Mouse (Mus musculus) hindbrain, postnatal 0 days (tissue): ENCODE results near the gene Zfp809. TPM values are rescaled to one million over a fixed set of nuclear protein-coding genes. Genes with fewer than 3 reads are reported as not detected.

ENCODE experiments used
- ATAC-seq: fragments of 200-750 bp; cut with Nextera tagmentation; 2 replicates; pipeline ENCODE4 v1.8.0; 2017; ENCODE audit warnings: mild to moderate bottlenecking, moderate TSS enrichment, moderate library complexity
- DNase-seq: peaks from one replicate; pipeline ENCODE4 v3.0.0-alpha.2; 2015; ENCODE audit warnings: low spot score
- H3K27ac ChIP-seq: fragments of 300-500 bp; sonication (generic); 2 replicates; pipeline ENCODE4 v1.5.1; 2014; ENCODE audit warnings: mild to moderate bottlenecking
- H3K27me3 ChIP-seq: fragments of 300-500 bp; sonication (generic); 2 replicates; pipeline ENCODE4 v1.6.1; 2014; ENCODE audit warnings: low read length, mixed read lengths; ENCODE audit not compliant: insufficient read depth
- H3K36me3 ChIP-seq: fragments of 300-500 bp; sonication (generic); 2 replicates; pipeline ENCODE4 v1.6.1; 2014; ENCODE audit warnings: low read length, mixed read lengths; ENCODE audit not compliant: insufficient read depth
- H3K4me1 ChIP-seq: fragments of 300-500 bp; sonication (generic); 2 replicates; pipeline ENCODE4 v1.6.1; 2014; ENCODE audit warnings: antibody characterized with exemption, low read length, mixed read lengths; ENCODE audit not compliant: insufficient read depth
- H3K4me2 ChIP-seq: fragments of 300-500 bp; sonication (generic); 2 replicates; pipeline ENCODE4 v1.6.1; 2014; ENCODE audit warnings: low read depth, mild to moderate bottlenecking, low read length, moderate library complexity, mixed read lengths
- H3K4me3 ChIP-seq: fragments of 300-500 bp; sonication (generic); 2 replicates; pipeline ENCODE4 v1.5.1; 2014; ENCODE audit warnings: low read length
- H3K9ac ChIP-seq: fragments of 300-500 bp; sonication (generic); replicated peaks from 2 replicates; pipeline ENCODE4 v1.6.1; 2014; ENCODE audit warnings: mild to moderate bottlenecking, low read length, moderate library complexity, mixed read lengths
- H3K9me3 ChIP-seq: fragments of 300-500 bp; sonication (generic); 2 replicates; pipeline ENCODE4 v1.6.1; 2016; ENCODE audit warnings: low read length, mixed read lengths
- CTCF ChIP-seq: IDR thresholded peaks from 2 replicates; pipeline ENCODE4 v1.5.1; 2016; ENCODE audit warnings: antibody characterized with exemption, control low read depth, low read depth
- WGBS: fragments of 180-500 bp; shearing (Covaris S2); extraction: QIAGEN DNeasy Blood & Tissue Kit; methylation state at CpG from one replicate; pipeline ENCODE4 v1.1.7; 2014; 5-methylcytosine and 5-hydroxymethylcytosine counted together
- polyA plus RNA-seq: library from polyadenylated mRNA; unstranded; fragments of >200 nt; fragmentation: Nextera tagmentation; extraction: Ambion mirVana; gene quantifications from 2 replicates; pipeline ENCODE4 v1.2.1, GENCODE M21; 2015
- total RNA-seq: library from RNA; depleted of rRNA; stranded (reverse); fragments of >200 nt; gene quantifications from 2 replicates; pipeline ENCODE4 v1.2.3, GENCODE M21; 2014; rRNA removed

The Zfp809 gene
- total and polyA plus RNA-seq, 2 experiments from 2014 or later = 6.1 to 6.4 TPM

DNA sequence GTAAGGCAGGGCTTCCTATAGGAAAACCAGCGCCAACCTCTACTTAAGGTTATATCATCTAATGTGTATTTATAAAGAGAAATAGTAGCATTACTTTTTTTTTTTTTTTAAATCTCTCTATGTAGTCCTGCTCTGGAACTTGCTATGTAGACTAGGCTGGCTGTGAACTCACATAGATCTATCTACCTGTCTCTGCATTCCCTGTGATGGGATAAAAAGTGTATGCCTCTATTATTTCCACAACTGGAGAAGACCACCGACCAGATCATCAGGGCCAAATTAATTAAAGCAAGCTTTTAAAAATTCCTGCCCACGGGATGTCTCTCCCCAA lies 34.5 kb downstream of the Zfp809 start:
- no peak overlapping the region for H3K27ac ChIP-seq
- H3K4me1 ChIP-seq = no peaks in the 10 kb centered on the region
- WGBS = 23% methylated on average over 3 of the region's 3 CpGs
- H3K27me3 ChIP-seq = no peaks in the 10 kb centered on the region
- H3K9me3 ChIP-seq = peaks cover 3% of the 10 kb centered on the region; the same call in 1 of the 2 replicates
- peak overlapping the region; percentile 60 for H3K4me3 ChIP-seq
- H3K36me3 ChIP-seq = no peaks in the 10 kb centered on the region
- H3K4me2 ChIP-seq = peak overlapping the region; percentile 74
- H3K9ac ChIP-seq = peak overlapping the region; percentile 67; the same call in 1 of the 2 replicates
- no peak for TF ChIP-seq CTCF
- ATAC-seq (no peak), DNase-seq (no peak)

DNA sequence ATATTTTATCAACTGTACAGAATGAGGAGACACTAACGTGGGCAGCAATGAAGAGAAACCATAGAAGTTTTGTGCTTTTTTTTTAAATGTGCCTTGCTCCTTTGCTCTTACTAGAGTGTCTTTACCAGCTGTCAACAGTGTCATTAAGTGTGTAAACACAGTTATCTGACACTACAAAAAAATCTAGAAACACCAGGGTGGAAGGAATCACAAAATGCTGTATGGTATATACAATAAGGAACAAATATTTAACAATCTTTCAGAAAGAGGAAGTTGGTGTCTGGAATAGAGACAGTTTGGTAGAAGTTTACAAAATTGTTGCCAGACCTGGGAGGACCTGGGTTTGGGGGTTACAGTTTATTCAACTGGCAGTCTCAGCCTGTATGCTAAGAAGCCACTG lies 36.1 kb downstream of the Zfp809 start:
- DNase-seq (no peak), ATAC-seq (no peak)
- 98% methylated on average over 1 of the region's 1 CpGs for WGBS
- no peak overlapping the region for H3K4me3 ChIP-seq
- no peak overlapping the region for H3K4me2 ChIP-seq
- TF ChIP-seq CTCF = no peak
- no peaks in the 10 kb centered on the region for H3K27me3 ChIP-seq
- no peak overlapping the region for H3K9ac ChIP-seq
- no peaks in the 10 kb centered on the region for H3K9me3 ChIP-seq
- no peaks in the 10 kb centered on the region for H3K36me3 ChIP-seq
- H3K27ac ChIP-seq = no peak overlapping the region
- H3K4me1 ChIP-seq = no peaks in the 10 kb centered on the region

DNA sequence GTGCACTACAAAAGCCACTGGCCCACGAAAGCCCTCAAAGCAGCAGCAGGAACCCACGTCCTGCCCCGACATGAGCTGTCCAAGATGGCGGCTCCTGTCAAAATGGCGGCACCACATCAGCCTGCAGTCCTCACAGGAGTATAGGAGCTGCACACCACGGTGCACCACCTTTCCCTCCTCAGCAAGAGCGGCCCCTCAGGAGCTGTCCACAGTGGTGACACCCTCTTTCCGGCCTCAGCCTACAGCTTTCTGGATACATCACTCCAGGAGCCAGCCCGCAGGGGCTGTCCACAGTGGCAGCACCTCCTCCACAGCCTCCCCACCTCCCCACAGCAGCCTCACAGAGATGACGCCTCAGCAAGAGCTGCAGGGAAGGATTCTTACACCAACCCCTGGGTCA lies 37.1 kb downstream of the Zfp809 start:
- no peak overlapping the region for H3K4me2 ChIP-seq
- no peak for ATAC-seq
- WGBS = 91% methylated on average over 10 of the region's 10 CpGs
- no peaks in the 10 kb centered on the region for H3K4me1 ChIP-seq
- no peak overlapping the region for H3K9ac ChIP-seq
- no peak for DNase-seq
- TF ChIP-seq CTCF = no peak
- no peaks in the 10 kb centered on the region for H3K27me3 ChIP-seq
- H3K27ac ChIP-seq = no peak overlapping the region
- H3K9me3 ChIP-seq = no peaks in the 10 kb centered on the region
- H3K36me3 ChIP-seq = no peaks in the 10 kb centered on the region
- no peak overlapping the region for H3K4me3 ChIP-seq

DNA sequence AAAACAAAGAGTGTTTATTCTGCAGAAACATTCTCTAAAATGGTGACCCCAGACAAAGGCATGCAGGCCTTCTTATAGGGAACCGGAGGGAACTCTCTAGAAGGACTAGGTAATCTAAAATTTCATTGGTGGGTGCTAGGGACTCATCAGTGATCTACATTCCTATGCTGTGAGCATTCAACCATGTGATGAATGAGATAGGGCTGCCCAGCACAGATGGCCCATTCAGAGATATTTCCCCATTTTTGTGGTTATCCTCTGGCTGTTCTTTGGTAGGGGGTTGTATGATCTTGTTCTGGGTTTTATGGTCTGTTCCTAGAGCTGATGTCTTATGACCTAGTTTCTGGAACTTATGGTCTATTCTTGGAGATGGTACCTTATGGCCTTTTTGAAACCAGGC lies 43.4 kb downstream of the Zfp809 start:
- H3K4me3 ChIP-seq = no peak overlapping the region
- 89% methylated on average over 1 of the region's 1 CpGs for WGBS
- no peaks in the 10 kb centered on the region for H3K27me3 ChIP-seq
- DNase-seq (no peak), ATAC-seq (no peak)
- H3K27ac ChIP-seq = no peak overlapping the region
- no peak for TF ChIP-seq CTCF
- no peaks in the 10 kb centered on the region for H3K36me3 ChIP-seq
- no peaks in the 10 kb centered on the region for H3K4me1 ChIP-seq
- no peaks in the 10 kb centered on the region for H3K9me3 ChIP-seq
- H3K9ac ChIP-seq = no peak overlapping the region
- H3K4me2 ChIP-seq = no peak overlapping the region

DNA sequence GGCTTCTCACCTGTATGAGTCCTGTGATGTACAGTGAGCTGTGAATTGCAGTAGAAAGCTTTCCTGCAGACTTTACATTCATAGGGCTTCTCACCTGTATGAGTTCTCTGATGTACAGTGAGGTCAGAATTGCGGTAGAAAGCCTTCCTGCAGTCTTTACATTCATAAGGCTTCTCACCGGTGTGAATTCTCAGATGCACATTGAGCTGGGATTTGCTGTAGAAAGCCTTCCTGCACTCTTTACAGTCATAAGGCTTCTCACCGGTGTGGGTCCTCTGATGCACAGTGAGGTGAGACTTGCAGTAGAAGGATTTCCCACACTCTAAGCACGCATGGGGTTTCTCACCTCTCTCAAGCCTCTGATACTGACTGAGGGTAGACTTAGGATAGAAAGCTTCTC lies 53.2 kb downstream of the Zfp809 start:
- ATAC-seq (no peak), DNase-seq (no peak)
- Histone ChIP-seq H3K9me3 (peaks cover 56% of the 10 kb centered on the region), H3K4me2 (no peak overlapping the region), H3K4me3 (no peak overlapping the region), H3K36me3 (peaks cover 61% of the 10 kb centered on the region), H3K27ac (no peak overlapping the region), H3K4me1 (no peaks in the 10 kb centered on the region), H3K9ac (no peak overlapping the region), H3K27me3 (no peaks in the 10 kb centered on the region)
- over 99% methylated on average over 4 of the region's 4 CpGs for WGBS
- TF ChIP-seq CTCF = no peak

Other genes with a start within 250 kb of the Zfp809 start
- 4.2 and 5.1 TPM in 2 replicates for gene Rgl3, start 236.3 kb upstream of the Zfp809 start, total RNA-seq
- 2.5 and 3.5 TPM in 2 replicates for gene Rgl3, start 236.3 kb upstream of the Zfp809 start, polyA plus RNA-seq
- gene Ccdc151, start 223.1 kb upstream of the Zfp809 start, total RNA-seq = 3.3 and 6.0 TPM in 2 replicates
- 4.2 and 4.6 TPM in 2 replicates for gene Ccdc151, start 223.1 kb upstream of the Zfp809 start, polyA plus RNA-seq
- 84.9 and 89.7 TPM in 2 replicates for gene Prkcsh, start 222.9 kb upstream of the Zfp809 start, total RNA-seq
- gene Prkcsh, start 222.9 kb upstream of the Zfp809 start, polyA plus RNA-seq = 67.5 and 69.7 TPM in 2 replicates
- 192 and 204 TPM in 2 replicates for gene Elavl3, start 173.7 kb upstream of the Zfp809 start, total RNA-seq
- 69.9 and 71.7 TPM in 2 replicates for gene Elavl3, start 173.7 kb upstream of the Zfp809 start, polyA plus RNA-seq
- gene Gm49318, start 154.5 kb upstream of the Zfp809 start, total RNA-seq = not detected in 2 replicates
- not detected in 2 replicates for gene Gm49318, start 154.5 kb upstream of the Zfp809 start, polyA plus RNA-seq
- 28.8 and 30.0 TPM in 2 replicates for gene Zfp653, start 154.3 kb upstream of the Zfp809 start, total RNA-seq
- gene Zfp653, start 154.3 kb upstream of the Zfp809 start, polyA plus RNA-seq = 12.8 and 13.2 TPM in 2 replicates
- 59.9 and 68.8 TPM in 2 replicates for gene Ecsit, start 140.3 kb upstream of the Zfp809 start, total RNA-seq
- 51.0 and 56.0 TPM in 2 replicates for gene Ecsit, start 140.3 kb upstream of the Zfp809 start, polyA plus RNA-seq
- 0.40 and 0.52 TPM in 2 replicates for gene Cnn1, start 126.5 kb upstream of the Zfp809 start, total RNA-seq
- 0.66 and 1.1 TPM in 2 replicates for gene Cnn1, start 126.5 kb upstream of the Zfp809 start, polyA plus RNA-seq
- 142 and 165 TPM in 2 replicates for gene Elof1, start 108.5 kb upstream of the Zfp809 start, total RNA-seq
- 171 and 178 TPM in 2 replicates for gene Elof1, start 108.5 kb upstream of the Zfp809 start, polyA plus RNA-seq
- 0.18 and 1.8 TPM in 2 replicates for gene Acp5, start 90.0 kb upstream of the Zfp809 start, total RNA-seq
- gene Acp5, start 90.0 kb upstream of the Zfp809 start, polyA plus RNA-seq = 0.63 and 1.2 TPM in 2 replicates
- 20.5 and 37.1 TPM in 2 replicates for gene Pigyl, start 68.9 kb upstream of the Zfp809 start, total RNA-seq
- 109 and 111 TPM in 2 replicates for gene Pigyl, start 68.9 kb upstream of the Zfp809 start, polyA plus RNA-seq
- gene Zfp872, start 37.6 kb upstream of the Zfp809 start, total RNA-seq = 0.26 TPM in 1 of 2 replicates, not detected in the other
- 0.24 and 0.33 TPM in 2 replicates for gene Zfp872, start 37.6 kb upstream of the Zfp809 start, polyA plus RNA-seq
- gene Zfp599, start 34.2 kb downstream of the Zfp809 start, total RNA-seq = 3.0 and 5.5 TPM in 2 replicates
- gene Zfp599, start 34.2 kb downstream of the Zfp809 start, polyA plus RNA-seq = 4.8 and 5.2 TPM in 2 replicates
- gene Zfp810, start 81.9 kb downstream of the Zfp809 start, total RNA-seq = 25.4 and 41.4 TPM in 2 replicates
- gene Zfp810, start 81.9 kb downstream of the Zfp809 start, polyA plus RNA-seq = 24.2 and 25.1 TPM in 2 replicates
- gene Anln, start 163.5 kb downstream of the Zfp809 start, total RNA-seq = 6.3 and 6.8 TPM in 2 replicates
- gene Anln, start 163.5 kb downstream of the Zfp809 start, polyA plus RNA-seq = 2.7 and 3.3 TPM in 2 replicates
- 13.8 and 15.5 TPM in 2 replicates for gene 9530077C05Rik, start 185.8 kb downstream of the Zfp809 start, total RNA-seq
- 15.0 and 16.8 TPM in 2 replicates for gene 9530077C05Rik, start 185.8 kb downstream of the Zfp809 start, polyA plus RNA-seq
- gene Gm17545, start 228.6 kb downstream of the Zfp809 start, total RNA-seq = not detected in 2 replicates
- gene Gm17545, start 228.6 kb downstream of the Zfp809 start, polyA plus RNA-seq = not detected in 2 replicates
- 63.2 and 72.3 TPM in 2 replicates for gene Rp9, start 244.0 kb downstream of the Zfp809 start, total RNA-seq
- 75.1 and 81.4 TPM in 2 replicates for gene Rp9, start 244.0 kb downstream of the Zfp809 start, polyA plus RNA-seq